Mouse (Mus musculus): Measurements from ENCODE around the gene Ly6g6e. TPM values are rescaled to one million over a fixed set of nuclear protein-coding genes. Genes with fewer than 3 reads are reported as not detected.
A peak's percentile ranks its signal among the peaks of the same experiment; 100 is the strongest.
"Not testable (repeated sequence)": the region's sequence is repeated elsewhere in the genome, so short reads cannot be mapped to it uniquely, and the experiment has no call there.

Ly6g6e gene
- 0.45 TPM in 1 of 2 replicates, not detected in the other for polyA plus RNA-seq (2015; fragmentation: Nextera tagmentation; extraction: Ambion mirVana)

DNA sequence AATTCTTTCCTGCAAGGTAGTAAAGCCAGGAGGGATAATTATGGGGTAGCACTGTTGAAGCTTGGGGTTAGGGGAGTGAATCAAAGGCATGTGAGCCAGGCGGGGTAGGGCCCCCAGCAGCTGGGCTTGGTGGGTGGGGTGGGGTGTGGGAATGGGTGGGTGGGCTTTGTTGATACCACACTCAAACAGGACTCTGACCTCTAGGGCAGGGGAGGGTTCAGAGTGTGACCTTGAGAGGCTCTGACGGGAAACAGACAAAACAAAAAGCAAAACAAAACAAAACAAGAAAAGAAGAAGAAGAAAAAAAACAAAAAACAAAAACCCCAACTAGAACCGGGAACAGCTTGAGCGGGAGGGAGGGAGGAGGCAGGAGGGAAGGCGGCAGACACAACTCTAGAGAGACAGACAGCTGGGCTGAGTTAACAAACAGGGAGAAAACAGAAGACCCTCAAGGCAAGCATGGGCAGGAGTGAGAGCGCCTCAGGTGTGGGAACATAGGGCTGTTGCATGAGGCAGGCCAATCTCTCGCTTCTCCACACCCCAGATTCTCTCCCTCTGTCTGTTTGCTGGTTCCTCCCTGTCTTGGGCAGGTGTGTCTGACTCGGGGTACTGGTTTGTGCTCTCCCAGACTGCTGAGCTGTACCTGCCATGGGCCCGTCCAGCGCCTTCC is at the start of gene Ly6g6e:
TSS of gene Ly6g6e (plus strand) at position 396 of the 670 bp plus-strand sequence.
- H3K27ac ChIP-seq: no peak within 1 kb of the TSS
- no peaks in the 10 kb centered on the region for H3K36me3 ChIP-seq
- no peaks in the 10 kb centered on the region for H3K27me3 ChIP-seq
- WGBS: 26% methylated on average over 10 of the region's 10 CpGs
- peak within 1 kb of the TSS; percentile 44 for H3K9ac ChIP-seq
- no peaks in the 10 kb centered on the region for H3K9me3 ChIP-seq
- H3K4me2 ChIP-seq: peak within 1 kb of the TSS; percentile 44
- H3K4me1 ChIP-seq (replicated peaks): peaks cover 12% of the 10 kb centered on the region
- peak within 1 kb of the TSS; percentile 10; the same call in 1 of the 2 replicates for H3K4me3 ChIP-seq
- no peak for ATAC-seq (ENCODE audit: low FRiP score)

DNA sequence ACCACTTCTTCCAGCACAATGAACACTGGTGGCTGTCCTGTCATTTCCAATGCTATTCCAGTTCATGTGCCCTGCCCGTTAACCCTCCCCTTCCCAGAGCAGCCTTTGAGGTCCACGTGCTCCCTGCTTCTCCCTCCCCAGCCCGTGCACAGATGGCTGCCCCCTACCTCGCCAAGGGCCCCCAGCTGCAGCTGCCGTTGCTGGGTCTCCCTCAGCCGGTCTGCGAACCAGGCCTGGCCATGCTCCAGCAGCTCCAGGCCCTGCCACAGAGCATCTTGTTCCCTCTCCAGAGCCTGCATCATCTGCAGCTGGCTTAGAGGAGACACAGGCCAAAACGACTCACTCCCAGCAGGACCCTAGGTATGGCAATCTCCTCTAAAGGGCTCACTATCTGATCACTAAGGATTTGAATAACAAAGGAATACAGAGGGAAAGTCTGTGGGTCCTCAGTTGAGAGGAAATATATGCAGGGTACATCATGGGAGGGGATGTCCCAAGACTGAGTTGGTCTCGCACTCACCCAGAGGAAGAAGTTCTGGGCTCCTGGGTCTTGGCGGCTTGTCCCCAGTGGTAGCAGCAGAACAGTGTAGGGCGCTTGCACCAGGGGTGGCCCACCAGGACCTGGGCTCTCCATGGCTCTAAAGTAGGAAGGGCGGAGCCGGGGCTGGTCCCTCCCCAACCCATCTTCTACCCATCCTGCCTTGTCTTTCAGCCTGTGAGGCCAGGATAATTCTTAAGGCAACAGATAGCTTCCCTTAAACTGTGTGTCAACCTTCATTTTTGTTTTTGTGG is 49.2 kb upstream of the Ly6g6e start, which contains the start of gene Sapcd1:
TSS of gene Sapcd1 (minus strand) at position 740 of the 792 bp plus-strand sequence.
- Histone ChIP-seq H3K36me3 (no peaks in the 10 kb centered on the region), H3K4me3 (no peak within 1 kb of the TSS), H3K4me2 (0 out of 2 replicates have a peak within 1 kb of the TSS, but pooled peaks have one; percentile 6), H3K9me3 (no peaks in the 10 kb centered on the region), H3K27ac (peak within 1 kb of the TSS; percentile 73), H3K27me3 (0 out of 2 replicates have a peak, but pooled peaks cover 3% of the 10 kb centered on the region), H3K9ac (peak within 1 kb of the TSS; percentile 43), H3K4me1 (replicated peaks) (peaks cover 27% of the 10 kb centered on the region)
- 28% methylated on average over 13 of the region's 13 CpGs for whole genome bisulfite sequencing
- ATAC-seq (ENCODE audit: low FRiP score): peak; percentile 63

DNA sequence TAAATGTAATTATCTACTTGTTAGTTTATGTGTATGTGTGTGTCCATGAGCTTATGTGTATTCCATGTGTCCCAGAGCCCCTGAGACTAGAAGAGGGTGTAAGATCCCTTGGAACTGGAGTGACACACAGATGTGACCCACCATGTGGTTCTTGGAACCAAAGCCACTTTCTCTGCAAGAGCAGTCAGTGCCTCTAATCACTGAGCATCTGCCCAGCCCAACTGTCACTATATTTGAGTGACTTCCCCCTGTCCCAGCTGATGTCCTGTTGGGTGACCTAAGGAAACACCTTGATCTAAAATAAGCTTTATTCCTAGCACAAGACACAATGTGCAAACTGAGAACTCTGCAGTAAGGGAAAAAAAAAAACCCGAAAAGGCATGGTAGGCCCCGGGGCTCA is 48.4 kb upstream of the Ly6g6e start:
- Histone ChIP-seq H3K9me3 (no peaks in the 10 kb centered on the region), H3K36me3 (no peaks in the 10 kb centered on the region), H3K27ac (no peak overlapping the region), H3K4me1 (replicated peaks) (peaks cover 27% of the 10 kb centered on the region), H3K27me3 (0 out of 2 replicates have a peak, but pooled peaks cover 3% of the 10 kb centered on the region), H3K9ac (no peak overlapping the region), H3K4me2 (no peak overlapping the region), H3K4me3 (no peak overlapping the region)
- no peak for ATAC-seq (ENCODE audit: low FRiP score)
- WGBS: 94% methylated on average over 2 of the region's 2 CpGs

DNA sequence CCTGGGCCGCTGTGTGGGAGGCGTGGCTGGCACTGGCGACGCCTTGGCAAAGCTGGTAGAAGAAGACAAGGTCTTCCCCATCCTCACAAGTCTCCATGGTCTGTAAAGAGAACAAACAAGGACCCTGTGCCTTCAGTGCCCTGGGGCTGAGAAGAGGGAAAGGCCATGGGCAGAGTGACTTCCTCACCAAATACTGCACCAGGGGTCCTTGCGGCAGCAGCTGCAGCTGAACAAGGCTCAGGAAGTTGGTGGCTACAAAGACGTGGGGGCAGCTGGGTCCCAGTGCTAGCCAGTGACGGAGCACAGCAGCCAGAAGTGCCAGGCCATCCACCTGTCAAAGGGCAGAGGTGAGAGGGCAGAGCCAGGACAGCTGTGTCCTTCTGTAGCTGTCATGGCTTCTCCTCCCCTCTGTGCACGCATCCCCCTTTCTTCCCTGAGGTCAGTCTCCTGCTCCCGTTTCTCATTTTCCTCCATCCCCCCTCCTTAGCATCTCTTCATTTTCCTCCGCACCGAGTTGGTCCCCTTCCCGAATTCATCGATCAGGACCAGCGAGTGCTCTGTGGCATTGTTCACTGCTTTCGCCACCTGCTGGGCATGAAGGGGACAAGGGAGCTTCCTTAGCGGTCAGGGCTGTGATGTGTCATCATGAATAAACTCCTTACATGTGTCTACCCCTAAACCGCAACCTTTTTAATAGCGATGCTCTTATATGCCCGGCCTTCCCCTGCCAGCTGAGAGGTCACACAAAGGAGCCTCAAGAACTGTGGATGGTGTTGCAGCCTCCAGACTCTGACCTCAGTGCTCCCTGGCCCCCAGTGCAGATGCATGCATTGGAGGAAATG is 46.8 kb upstream of the Ly6g6e start:
- Histone ChIP-seq H3K27ac (no peak overlapping the region), H3K4me3 (peak overlapping the region; percentile 10; the same call in 1 of the 2 replicates), H3K4me1 (replicated peaks) (peaks cover 27% of the 10 kb centered on the region), H3K4me2 (peak overlapping the region; percentile 47), H3K9ac (peak overlapping the region; percentile 63), H3K9me3 (no peaks in the 10 kb centered on the region), H3K36me3 (no peaks in the 10 kb centered on the region), H3K27me3 (0 out of 2 replicates have a peak, but pooled peaks cover 3% of the 10 kb centered on the region)
- ATAC-seq (ENCODE audit: low FRiP score): 0 out of 2 replicates have a peak, but pooled peaks have one; percentile 52
- WGBS: 25% methylated on average over 19 of the region's 19 CpGs

DNA sequence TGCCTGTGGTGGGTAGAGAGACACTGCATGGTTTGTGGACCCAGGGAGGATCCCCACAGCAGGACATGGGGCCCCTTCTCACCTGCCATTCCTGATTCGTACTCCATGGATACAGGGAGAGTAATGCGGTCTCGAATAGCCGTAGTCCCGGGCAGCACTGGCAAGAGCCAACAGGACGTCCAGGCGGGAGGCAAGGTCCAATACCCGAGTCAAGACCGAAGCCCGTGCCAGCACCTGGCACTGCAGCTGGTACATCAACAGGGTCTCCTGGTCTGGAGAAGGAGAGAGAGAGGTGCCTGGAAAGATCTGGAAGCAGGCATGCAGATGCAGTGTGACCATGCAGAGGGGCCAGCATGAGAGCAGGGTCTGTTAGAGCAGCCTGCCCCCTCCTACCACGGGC is 45.4 kb upstream of the Ly6g6e start:
- Histone ChIP-seq H3K27ac (no peak overlapping the region), H3K4me1 (replicated peaks) (peaks cover 23% of the 10 kb centered on the region), H3K9ac (no peak overlapping the region), H3K36me3 (no peaks in the 10 kb centered on the region), H3K4me2 (no peak overlapping the region), H3K9me3 (no peaks in the 10 kb centered on the region), H3K4me3 (no peak overlapping the region), H3K27me3 (0 out of 2 replicates have a peak, but pooled peaks cover 3% of the 10 kb centered on the region)
- no peak for ATAC-seq (ENCODE audit: low FRiP score)
- 94% methylated on average over 11 of the region's 11 CpGs for WGBS

DNA sequence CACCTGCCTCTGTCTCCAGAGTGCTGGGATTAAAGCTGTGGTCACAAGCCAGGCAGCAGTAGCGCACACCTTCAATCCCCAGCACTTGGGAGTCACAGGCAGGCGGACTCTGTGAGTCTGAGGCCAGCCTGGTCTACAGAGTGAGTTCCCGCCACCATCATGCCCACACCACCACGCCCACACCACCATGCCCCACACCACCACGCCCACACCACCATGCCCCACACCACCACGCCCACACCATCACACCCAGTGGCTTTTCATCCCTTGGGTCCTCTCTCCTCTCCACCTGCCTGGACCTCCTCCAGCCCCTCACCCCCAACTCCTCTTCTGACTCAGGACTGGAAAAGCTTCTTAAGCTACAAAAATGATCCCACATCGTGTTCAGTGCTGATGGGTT is 44.8 kb upstream of the Ly6g6e start:
- peaks cover 20% of the 10 kb centered on the region for H3K4me1 ChIP-seq (replicated peaks)
- no peak overlapping the region for H3K9ac ChIP-seq
- WGBS: 93% methylated on average over 7 of the region's 7 CpGs
- H3K4me2 ChIP-seq: no peak overlapping the region
- no peak for ATAC-seq (ENCODE audit: low FRiP score)
- H3K4me3 ChIP-seq: no peak overlapping the region
- H3K27ac ChIP-seq: no peak overlapping the region
- 0 out of 2 replicates have a peak, but pooled peaks cover 3% of the 10 kb centered on the region for H3K27me3 ChIP-seq
- H3K36me3 ChIP-seq: no peaks in the 10 kb centered on the region
- H3K9me3 ChIP-seq: no peaks in the 10 kb centered on the region

DNA sequence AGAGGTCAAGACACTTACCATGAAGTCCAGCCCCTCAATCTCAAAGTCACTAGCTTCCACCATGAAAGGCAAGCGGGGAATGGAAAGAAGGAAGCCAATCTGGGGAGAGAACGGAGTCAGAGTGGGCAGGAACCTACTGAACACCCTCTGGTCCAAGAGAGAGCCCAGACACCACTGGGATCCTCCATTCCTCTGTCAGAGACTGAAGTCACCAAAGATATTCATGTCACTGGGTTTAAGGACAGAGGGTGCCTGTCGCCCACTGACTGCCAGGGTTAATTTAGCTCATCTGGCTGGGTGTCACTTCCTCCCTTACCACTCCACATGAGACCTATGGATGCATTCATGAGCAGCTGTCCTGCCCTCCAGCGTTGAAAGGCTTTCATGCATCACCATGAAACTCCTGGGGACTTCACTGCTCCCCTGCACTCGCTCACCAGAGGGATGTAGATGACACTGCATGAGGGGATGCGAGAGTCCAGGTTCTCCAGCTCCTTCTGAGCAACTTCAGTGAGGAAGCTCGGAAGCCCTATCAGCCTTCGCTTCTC is 44.3 kb upstream of the Ly6g6e start:
- Histone ChIP-seq H3K4me2 (no peak overlapping the region), H3K4me1 (replicated peaks) (peaks cover 16% of the 10 kb centered on the region), H3K9ac (no peak overlapping the region), H3K4me3 (no peak overlapping the region), H3K9me3 (no peaks in the 10 kb centered on the region), H3K27ac (no peak overlapping the region), H3K36me3 (no peaks in the 10 kb centered on the region), H3K27me3 (0 out of 2 replicates have a peak, but pooled peaks cover 3% of the 10 kb centered on the region)
- WGBS: 72% methylated on average over 8 of the region's 8 CpGs
- ATAC-seq (ENCODE audit: low FRiP score): no peak

DNA sequence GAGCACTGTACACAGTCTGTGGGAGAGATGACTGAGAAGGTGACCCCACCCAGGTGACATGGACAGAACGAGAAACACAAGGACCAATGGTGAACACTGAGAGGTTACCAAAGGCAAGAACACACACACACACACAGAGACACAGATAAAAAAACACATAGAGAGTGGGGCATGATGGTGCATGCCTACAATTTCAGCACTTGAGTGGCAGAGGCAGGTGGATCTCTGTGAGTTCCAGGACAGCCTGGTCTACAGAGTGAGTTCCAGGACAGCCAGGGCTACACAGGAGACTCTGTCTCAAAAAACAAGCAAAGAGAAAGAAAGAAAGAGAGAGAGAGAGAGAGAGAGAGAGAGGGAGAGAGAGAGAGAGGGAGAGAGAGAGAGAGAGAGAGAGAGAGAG is 43.0 kb upstream of the Ly6g6e start:
- H3K9me3 ChIP-seq; H3K9ac ChIP-seq; H3K27me3 ChIP-seq; ATAC-seq (ENCODE audit: low FRiP score); H3K36me3 ChIP-seq; H3K27ac ChIP-seq; H3K4me2 ChIP-seq; H3K4me3 ChIP-seq: not testable (repeated sequence)
- H3K4me1 ChIP-seq (replicated peaks): peaks cover 11% of the 10 kb centered on the region
- 69% methylated on average over 1 of the region's 1 CpGs for WGBS

DNA sequence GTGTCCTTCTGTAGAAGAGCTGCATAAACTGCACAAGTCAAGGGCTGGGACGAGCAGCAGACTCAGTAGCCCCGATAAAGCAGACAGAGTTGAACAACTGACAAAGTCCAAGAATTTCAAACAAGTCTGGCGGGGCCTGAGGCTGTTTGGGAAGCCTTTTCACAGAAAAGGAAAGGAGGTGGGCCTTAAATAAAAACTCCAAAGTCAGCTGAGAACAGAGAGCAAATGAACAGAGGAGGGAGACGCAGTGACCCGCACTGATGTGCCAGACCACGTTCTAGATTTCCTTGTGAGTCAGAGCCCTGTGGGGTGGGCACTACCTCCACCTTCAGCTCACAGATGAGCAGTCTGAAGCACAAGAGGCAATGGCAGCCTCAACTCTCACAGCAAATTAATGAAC is 41.8 kb upstream of the Ly6g6e start:
- no peak overlapping the region for H3K4me3 ChIP-seq
- H3K4me2 ChIP-seq: no peak overlapping the region
- no peak for ATAC-seq (ENCODE audit: low FRiP score)
- 82% methylated on average over 6 of the region's 6 CpGs for WGBS
- no peaks in the 10 kb centered on the region for H3K36me3 ChIP-seq
- no peak overlapping the region for H3K27ac ChIP-seq
- no peak overlapping the region for H3K9ac ChIP-seq
- 0 out of 2 replicates have a peak, but pooled peaks cover 3% of the 10 kb centered on the region for H3K27me3 ChIP-seq
- H3K9me3 ChIP-seq: no peaks in the 10 kb centered on the region
- H3K4me1 ChIP-seq (replicated peaks): peaks cover 5% of the 10 kb centered on the region

DNA sequence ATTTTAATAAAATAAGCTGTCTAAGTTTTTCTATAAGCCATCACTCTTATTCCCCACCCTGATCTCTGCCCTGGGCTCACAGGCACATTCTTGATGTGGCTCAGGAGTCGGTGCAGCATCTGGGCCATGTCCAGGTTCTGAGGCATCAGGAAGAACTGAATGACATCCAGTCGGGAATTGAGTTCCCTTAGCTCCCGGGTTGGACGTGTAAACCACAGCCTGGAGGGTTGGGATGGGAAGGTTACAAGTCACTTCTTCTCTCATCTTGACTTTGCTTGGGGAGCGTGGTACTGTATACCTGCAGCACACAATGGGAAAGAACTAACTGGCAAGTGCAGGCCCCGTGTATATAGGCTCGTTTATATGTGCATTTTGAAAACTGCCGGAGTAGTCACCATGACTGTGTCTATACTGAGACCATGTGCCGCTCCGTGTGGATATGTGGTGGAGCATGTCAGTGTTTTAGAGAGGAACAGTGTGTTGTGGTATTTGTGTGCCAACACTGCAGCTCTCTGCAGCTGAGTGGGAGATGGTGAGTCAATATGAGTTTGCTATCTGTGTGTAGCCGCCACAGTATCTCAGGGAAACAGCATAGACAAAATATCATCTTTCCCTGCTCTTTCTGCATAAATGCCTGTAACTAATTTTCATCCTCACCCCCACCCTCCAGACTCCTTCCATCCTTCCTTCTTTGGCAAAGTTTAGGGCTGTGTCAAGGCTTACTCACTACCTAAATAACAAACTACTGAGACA is 37.4 kb upstream of the Ly6g6e start:
- no peak for ATAC-seq (ENCODE audit: low FRiP score)
- no peaks in the 10 kb centered on the region for H3K4me1 ChIP-seq (replicated peaks)
- H3K36me3 ChIP-seq: no peaks in the 10 kb centered on the region
- H3K4me2 ChIP-seq: no peak overlapping the region
- 91% methylated on average over 11 of the region's 11 CpGs for WGBS
- H3K9ac ChIP-seq: no peak overlapping the region
- no peaks in the 10 kb centered on the region for H3K9me3 ChIP-seq
- H3K27ac ChIP-seq: no peak overlapping the region
- H3K27me3 ChIP-seq: no peaks in the 10 kb centered on the region
- H3K4me3 ChIP-seq: no peak overlapping the region

DNA sequence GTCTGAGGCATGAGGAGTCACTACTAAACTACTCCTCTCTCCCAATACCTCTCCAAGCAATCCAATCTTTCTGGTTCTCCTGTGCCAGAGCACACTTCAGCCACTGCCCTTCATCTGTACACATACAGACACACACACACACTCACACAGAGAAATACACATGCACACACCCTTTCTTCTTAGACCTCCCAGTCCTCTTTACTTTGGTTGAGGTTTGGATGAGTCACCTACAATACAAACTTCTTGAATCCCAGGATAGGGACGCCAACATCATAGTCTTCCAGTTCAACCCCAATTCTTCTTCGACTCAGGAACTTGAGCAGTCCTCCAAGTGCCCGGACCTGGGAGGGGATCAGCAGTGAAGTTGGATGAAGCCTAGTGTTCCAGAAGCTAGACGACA is 32.9 kb upstream of the Ly6g6e start:
- WGBS: 88% methylated on average over 4 of the region's 4 CpGs
- Histone ChIP-seq H3K36me3 (no peaks in the 10 kb centered on the region), H3K9me3 (no peaks in the 10 kb centered on the region), H3K4me1 (replicated peaks) (peaks cover 16% of the 10 kb centered on the region), H3K27ac (no peak overlapping the region), H3K27me3 (no peaks in the 10 kb centered on the region), H3K9ac (no peak overlapping the region), H3K4me3 (no peak overlapping the region), H3K4me2 (no peak overlapping the region)
- ATAC-seq (ENCODE audit: low FRiP score): no peak
